Mouse (Mus musculus): ENCODE measurements around the gene Rbmxl1.

DNA sequence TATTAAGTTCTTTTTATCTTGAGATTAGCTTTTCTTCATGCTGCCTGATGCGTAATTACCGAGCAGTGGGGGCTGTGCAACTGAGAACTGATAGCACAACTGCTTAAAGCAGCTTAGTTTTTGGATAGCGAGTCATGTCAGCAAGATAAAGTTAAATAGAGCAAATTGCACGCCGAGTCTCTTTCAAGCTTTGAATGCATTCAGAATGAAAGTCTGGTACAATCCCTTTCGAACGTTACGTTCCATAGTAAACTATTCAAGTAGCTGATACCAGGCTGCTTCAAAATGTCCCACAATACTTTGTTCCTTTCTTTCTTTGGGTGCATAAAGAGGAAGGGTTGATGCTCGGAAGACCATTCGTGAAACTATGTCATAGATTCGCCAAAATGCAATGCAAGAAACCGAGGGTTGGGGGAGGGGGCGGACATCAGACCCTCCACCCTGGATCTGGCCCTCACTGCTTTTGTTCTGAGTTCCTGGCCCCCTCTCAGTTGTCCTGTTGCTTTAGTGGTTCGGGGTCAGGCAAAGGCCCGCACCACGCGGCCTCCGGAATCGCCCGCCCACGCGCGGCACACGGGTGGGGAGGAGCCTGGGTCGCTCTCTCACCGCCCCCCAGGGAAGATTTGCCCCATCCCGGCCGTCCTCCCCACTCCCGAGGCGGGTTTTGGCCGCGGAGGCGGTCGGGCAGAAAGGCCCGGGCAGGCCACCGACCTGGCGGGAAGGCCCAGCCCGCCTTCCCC lies 549 bp downstream of the Rbmxl1 start:
- TF ChIP-seq CTCF (IDR thresholded peaks at IDR 0.05; ENCODE audit: control insufficient read depth, insufficient read depth, low read length) (no peak), POLR2A (IDR thresholded peaks at IDR 0.05; ENCODE audit: borderline replicate concordance, control insufficient read depth, low read depth, low read length) (no peak)
